Mouse (Mus musculus): ENCODE measurements around the gene Map1b. TPM values are rescaled to one million over a fixed set of nuclear protein-coding genes. Genes with fewer than 3 reads are reported as not detected.

The Map1b gene
- 182 TPM for polyA plus RNA-seq (2015; fragmentation: Illumina TruSeq; extraction: RNeasy Lipid Tissue Mini Kit (QIAGEN cat#74804); ENCODE audit: low read depth, low replicate concordance)

GRCm38 (mm10) chr13:99516448-99516881 is at the start of gene Map1b:
Map1b (minus strand) TSS chr13:99516540.

Other genes with a start within 250 kb of the Map1b start
- gene Ptcd2, start 171.8 kb downstream of the Map1b start, polyA plus RNA-seq (2015; fragmentation: Illumina TruSeq; extraction: RNeasy Lipid Tissue Mini Kit (QIAGEN cat#74804); ENCODE audit: low read depth, low replicate concordance) = 47.0 TPM
- gene Mrps27, start 171.8 kb downstream of the Map1b start, polyA plus RNA-seq (2015; fragmentation: Illumina TruSeq; extraction: RNeasy Lipid Tissue Mini Kit (QIAGEN cat#74804); ENCODE audit: low read depth, low replicate concordance) = 44.2 TPM